Mouse (Mus musculus) adrenal gland, adult 18-20 months (tissue): ENCODE results near the gene Abr. TPM values are rescaled to one million over a fixed set of nuclear protein-coding genes. Genes with fewer than 3 reads are reported as not detected.

Source experiments
- DNase-seq, 2 experiments: peaks; one replicate each; pipeline ENCODE4 v3.0.0; 2021 to 2022; ENCODE audit warnings: low spot score in 2 of 2
- long read RNA-seq, 2 experiments: library from polyadenylated mRNA; stranded (forward); transcript quantifications; one replicate each; pipeline ENCODE4 v2.0.0; 2021
- total RNA-seq, 2 experiments: library from RNA; stranded (reverse); gene quantifications; 1 replicate in 1 of 2; 2 replicates in 1 of 2; pipeline ENCODE4 v1.2.3; 2021

Abr gene
- total RNA-seq, result 10 to 100 TPM; 55.4 to 56.2 TPM
- long read RNA-seq, experiment 1, full-length matches to known transcripts, result 12 of 22 reads
- long read RNA-seq, experiment 1, partial matches to known transcripts, result 1 of 22 reads
- long read RNA-seq, experiment 1, other reads (novel, unspliced or antisense), result 9 of 22 reads
- long read RNA-seq, experiment 2, partial matches to known transcripts, result 6 of 43 reads
- long read RNA-seq, experiment 2, other reads (novel, unspliced or antisense), result 37 of 43 reads

GRCm38 (mm10) chr11:76622152-76622565 lies at the start of gene Abr:
TSS of gene Abr (minus strand) at chr11:76622314.
- DNase-seq, result peak; percentile 52 to 57

DNA sequence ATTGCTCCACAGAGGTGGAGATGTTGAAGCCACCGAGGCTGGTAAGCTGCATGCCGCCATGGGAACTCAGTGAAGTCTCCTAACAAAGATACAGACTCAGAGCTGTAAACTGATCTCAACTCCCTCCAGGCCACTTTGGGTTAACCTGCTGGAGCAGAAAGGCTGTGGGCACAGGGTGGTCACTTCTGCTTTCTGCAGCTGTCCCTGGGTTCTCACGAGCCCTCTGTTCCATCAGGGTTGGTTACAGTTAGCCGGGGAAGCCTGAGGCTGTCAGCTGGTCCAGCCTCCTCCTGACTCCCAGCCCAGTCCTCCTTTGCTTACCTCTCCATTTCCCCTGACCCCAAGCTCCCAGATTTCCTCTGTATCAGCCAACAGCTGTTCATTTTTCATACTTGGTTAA lies 45.7 kb upstream of the Abr start:
- no peak for DNase-seq

GRCm38 (mm10) chr11:76666002-76666649 lies 44.0 kb upstream of the Abr start:
- DNase-seq, result no peak

DNA sequence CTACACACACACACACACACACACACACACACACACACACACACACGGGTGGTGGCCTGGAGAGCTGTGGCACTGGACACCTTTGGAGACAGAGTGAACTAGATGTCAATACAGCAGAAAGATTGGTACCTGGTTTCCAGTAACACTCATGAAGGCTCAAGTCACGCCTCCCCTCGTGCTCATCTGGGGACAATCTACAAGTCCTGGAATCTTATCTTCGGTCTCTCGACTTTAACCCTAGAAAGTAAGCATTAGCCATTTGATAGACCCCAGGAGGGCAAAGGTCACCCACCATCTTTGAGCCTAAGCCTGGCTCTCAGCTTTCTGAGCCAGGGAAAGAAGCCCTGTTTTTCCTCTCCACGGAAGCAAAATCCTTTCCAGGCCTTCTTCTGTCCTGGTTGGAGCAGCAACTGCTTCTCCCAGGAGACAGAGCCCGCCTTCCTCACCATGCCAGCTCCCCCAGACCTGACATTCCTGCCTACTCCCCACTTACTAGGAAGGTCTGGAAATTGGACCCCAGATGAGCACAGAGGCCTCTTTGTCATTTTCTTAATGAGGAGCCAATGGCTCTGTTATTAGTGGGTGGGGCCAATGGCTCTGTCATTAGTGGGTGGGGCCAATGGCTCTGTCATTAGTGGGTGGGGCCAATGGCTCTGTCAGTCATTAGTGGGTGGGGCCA lies 39.8 kb upstream of the Abr start:
- no peak for DNase-seq

DNA sequence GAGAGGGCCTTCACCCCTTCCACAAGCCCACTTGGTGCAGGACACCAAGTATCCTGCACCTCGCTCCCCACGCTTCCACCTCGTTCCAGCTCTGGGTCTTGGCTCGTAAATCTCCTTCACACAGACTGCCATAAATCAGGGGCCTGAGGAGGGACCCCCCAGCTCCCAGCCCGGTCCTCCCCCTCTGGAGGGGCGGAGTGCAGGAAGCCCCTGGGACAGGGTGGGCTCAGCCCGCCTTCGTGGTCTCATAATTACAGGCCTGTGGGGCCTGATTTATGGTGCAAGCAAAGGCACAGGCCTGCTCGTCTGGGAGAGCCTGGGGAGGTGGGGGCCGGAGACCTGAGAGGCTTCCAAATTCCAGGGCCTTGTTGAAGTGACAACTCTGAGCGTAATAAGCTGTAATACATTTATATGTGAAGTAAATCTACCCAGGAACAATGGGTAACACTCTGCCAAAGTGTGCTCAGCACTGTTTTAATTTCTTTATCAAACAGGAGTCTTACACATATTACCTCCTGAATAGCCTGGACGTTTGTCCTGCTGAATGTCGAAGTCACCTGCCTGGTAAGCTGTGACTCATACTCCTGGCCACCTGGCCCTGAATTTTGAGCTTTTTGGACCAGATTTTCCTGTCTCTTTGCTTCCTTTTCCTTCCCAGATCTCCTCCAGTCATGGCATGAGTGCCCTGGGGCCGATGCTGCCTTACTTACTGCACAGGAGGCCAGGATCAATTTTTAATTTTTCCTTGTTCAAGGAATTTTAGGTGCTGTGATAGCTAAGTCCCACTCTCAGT lies 37.2 kb upstream of the Abr start:
- no peak for DNase-seq

DNA sequence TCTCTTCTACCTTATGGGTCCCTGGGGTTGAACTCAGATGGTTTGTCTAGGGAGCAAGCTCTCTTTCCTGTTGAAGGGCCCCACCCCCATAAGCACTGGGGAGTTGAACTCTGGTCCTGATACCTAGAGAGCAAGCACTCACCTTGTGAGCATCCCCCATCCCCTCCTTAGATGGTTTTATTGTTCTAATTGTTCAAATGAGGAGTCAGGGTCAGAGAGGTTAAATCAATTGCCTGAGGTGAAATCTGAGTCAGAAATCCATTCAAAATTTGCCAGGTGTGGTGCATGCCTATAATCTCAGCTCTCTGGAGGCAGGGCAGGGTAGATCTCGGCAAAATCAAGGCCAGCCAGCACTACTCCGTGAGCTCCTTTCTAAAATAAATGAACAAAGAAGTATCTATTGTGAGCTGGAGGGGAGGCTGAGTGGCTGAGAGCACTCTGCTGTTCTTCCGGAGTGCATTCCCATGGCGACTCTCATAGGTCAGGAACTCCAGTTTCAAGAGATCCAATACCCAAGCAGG lies 35.4 kb upstream of the Abr start:
- no peak for DNase-seq

- DNase-seq, result peak in 1 of 2 experiments; percentile 28
These were observed 33.0 kb upstream of the Abr start for GRCm38 (mm10) chr11:76655106-76655505.

DNA sequence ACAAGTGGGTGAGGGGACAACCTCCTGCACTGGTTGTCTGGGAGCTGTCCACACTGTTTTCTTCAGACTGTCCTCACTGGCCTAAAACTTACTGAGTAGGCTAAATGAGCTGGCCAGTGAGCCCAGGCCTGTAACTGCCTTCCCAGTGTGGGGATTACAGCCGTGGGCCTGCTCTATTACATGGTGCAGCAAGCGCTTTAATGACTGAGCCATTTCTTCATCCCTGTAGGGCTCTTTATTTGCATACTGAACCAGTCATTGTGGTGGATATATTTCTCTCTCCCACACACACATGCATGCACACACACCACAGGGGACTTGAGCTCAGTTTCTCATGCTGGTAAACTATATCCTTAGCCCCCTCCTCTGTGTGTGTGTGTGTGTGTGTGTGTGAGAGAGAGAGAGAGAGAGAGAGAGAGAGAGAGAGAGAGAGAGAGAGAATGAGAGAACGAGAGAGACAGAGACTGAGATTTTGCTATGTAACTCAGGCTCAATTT lies 30.8 kb upstream of the Abr start:
- DNase-seq, result no peak

- no peak for DNase-seq
These were observed 28.9 kb upstream of the Abr start for GRCm38 (mm10) chr11:76650862-76651560.

DNA sequence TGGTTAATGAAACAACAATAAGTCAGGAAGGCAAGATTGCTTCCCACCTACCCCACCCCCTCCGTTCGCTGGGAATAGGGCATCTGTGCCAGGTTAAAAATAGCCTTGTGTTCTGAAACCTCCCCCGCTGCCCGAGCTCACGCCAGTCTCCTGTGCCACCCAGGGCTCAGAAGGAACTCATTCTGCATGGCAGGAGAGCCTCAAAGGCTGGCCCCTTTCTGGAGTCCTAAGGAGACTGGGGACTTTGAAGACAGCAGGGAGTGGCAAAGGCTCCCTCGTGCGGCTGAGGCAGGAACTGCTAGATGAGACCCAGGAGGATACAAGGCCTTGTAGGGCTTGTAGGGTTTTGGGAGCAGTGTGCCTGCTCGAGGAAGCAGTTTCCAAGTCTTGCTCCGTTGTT lies 25.4 kb upstream of the Abr start:
- DNase-seq, result peak; percentile 76 to 77

DNA sequence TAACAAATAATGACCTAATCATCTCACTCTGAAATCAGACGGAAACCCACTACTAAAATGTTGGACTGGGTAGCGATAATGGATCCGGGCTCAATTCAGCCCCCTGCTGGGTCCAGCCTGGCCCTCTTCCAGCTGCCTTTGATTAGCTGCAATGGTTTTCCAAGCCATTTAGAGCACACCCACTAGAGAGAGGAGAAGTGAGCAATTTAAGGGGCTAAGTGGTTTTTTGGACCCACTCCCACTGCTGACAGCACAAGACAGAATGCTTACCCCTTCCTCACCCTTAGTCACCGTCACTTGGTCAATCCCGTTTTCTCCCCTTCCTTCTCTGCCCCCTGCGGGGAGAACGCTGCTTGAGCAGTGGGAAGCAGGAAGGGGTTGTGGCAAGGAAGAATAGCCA lies 24.9 kb upstream of the Abr start:
- no peak for DNase-seq

GRCm38 (mm10) chr11:76645955-76646354 lies 23.8 kb upstream of the Abr start:
- DNase-seq, result peak; percentile 91 to 92

DNA sequence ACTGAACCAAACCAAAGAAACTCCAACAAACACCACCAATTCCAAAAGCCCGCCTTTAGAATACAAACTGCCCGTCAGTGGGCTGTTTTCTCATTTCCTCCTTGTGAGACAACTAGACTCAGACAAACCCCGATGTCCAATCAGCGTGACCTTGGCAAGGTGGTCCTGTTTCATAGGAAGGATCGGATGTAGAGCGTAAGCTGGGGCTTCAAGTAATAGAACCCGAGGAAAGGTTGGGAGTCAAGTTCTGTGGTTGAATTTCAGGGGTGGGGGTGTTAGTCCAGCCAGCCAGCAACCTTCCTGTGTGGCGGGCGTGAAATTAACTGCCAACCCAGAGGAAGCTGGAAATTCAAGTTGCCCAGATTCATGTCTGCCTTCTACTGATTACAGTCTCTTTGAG lies 22.9 kb upstream of the Abr start:
- no peak for DNase-seq

DNA sequence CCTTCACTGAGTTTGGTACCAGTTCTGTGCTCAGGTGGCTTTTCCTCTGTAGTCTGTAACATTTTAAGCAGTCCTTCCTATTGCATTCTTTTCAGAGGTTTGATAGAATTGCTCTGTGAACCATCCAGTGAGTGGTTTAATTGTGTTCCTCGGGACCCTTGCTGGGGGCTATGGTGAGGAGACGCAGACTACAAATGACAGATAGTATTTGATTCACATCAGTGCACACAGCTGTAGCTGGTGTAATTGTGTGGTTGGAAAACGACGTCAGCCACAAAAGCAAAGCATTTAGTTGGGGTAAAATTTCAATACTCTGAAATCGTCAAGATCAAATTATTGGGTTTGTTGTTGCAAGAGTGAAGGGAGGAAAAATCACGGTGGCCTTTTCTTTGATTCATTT lies 22.1 kb upstream of the Abr start:
- DNase-seq, result no peak

- DNase-seq, result no peak
These were observed 18.1 kb upstream of the Abr start for GRCm38 (mm10) chr11:76640231-76640630.

- no peak for DNase-seq
These were observed 17.3 kb upstream of the Abr start for GRCm38 (mm10) chr11:76639269-76639985.

DNA sequence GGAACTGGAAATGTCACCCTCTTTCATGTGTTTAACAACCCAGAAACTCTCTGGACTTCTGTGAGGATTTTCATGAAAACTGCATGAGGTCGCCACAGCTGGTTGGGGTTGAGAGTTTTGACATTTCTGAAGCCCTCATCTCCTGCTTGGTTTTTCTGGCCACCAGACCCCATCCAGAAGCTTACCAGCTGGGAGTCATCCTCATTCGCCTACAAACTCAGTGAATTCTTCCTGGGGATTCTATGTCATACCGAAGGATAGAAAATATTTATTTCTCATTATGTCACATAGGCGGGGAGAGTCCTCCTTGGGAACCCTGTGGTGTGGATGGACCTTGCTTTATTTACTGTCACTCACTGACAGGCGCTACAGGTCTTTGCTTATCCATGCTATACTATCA lies 8.4 kb upstream of the Abr start:
- no peak for DNase-seq

- DNase-seq, result no peak
These were observed 7.9 kb upstream of the Abr start for GRCm38 (mm10) chr11:76630023-76630422.

- no peak for DNase-seq
These were observed 6.5 kb upstream of the Abr start for GRCm38 (mm10) chr11:76628613-76629012.

DNA sequence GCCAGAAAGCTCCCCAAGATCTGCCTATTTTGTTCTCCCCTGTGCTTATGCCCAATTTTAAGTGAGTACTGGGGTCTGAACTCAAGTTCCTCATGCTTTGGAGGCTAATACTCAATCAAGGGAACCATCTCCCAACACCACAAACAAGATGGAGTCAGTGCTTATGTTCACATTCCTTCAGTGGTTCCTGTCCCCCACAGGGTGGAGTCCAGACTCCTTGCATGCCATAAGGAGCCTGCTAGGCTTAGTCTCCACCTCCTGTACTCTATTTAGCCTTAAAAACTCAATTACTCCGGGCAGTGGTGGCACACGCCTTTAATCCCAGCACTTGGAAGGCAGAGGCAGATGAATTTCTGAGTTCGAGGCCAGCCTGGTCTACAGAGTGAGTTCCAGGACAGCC lies 2.8 kb upstream of the Abr start:
- DNase-seq, result no peak
